Mouse (Mus musculus): ENCODE results near the gene Rpia.
"Not testable (repeated sequence)": the region's sequence is repeated elsewhere in the genome, so short reads cannot be mapped to it uniquely, and the experiment has no call there.

The Rpia gene

DNA sequence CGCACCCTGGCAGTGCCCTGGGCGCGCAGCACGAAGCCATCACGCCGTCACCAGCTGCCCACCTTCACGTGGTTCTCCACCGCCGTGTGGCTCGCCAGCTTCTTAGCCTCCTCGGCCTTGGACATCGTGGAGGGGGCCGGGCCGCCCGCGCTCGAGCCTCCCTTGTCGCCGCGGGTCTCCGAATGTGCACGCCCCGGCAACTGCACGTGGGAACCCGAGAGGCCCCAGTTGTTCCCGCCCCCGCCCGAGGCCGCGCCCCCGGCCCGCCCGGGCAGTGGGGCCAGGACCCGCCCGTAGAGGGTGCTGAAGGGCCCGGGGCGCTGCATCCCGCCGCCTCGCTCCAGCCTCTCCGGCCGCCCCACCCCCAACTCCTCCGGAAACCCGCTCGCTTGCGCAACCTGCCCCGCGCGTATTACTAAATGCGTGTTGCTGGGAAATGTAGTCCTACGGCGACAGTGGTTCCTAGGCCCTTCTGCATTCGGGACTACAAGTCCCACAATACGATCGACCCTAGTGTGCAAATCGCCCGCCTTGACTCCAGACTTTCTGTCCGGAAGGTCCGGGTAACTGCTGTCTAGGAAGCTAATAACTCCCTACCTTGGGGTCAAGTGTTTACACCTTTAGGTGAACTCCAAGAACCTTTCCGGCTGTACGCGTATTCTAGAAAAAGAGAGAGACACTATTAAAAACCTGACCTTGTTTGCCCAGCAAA lies at the start of gene Rpia:
TSS of gene Rpia (minus strand) at position 409 of the 712 bp plus-strand sequence.
- peak; percentile 96 for DNase-seq (ENCODE audit: low read depth, low spot score)

DNA sequence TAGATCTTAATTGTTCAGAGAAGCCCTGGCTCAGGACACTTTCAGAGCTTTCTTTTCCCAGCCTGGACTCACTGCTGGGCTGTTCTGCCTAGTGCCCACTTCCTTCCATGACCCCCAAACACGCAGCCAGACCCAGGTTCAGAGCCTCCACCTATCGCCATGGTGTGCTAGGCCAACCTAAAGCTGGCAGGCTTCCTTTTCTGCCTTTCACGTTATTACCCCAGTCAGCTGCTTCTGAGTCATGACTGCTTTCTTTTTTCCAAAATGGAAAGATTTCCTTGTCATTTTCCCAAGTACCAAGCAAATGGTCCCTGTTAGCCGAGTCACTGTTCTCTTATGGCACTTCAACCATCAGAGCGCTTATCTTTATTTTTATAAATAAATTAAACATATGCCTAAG lies 48.2 kb upstream of the Rpia start:
- DNase-seq (ENCODE audit: low read depth, low spot score), result no peak

DNA sequence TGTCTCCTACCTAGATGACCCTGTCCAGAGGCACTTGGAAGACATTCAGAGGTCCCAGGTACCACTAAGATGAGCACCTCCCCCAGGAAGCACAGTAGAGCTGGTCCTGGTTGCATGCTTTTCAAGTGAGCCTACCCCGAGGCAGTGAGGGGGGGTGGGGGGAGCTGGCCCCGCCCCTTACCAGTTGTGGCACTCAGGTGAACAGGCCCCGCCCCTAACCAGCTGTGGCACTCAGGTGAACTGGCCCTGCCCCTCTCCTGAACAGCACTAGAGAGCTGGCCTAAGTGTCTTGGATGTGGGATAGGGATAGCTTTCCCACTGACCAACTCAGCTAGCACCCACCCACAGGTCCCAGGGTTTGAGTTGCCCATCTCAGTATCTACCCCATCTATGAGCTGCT lies 46.5 kb upstream of the Rpia start:
- no peak for DNase-seq (ENCODE audit: low read depth, low spot score)

DNA sequence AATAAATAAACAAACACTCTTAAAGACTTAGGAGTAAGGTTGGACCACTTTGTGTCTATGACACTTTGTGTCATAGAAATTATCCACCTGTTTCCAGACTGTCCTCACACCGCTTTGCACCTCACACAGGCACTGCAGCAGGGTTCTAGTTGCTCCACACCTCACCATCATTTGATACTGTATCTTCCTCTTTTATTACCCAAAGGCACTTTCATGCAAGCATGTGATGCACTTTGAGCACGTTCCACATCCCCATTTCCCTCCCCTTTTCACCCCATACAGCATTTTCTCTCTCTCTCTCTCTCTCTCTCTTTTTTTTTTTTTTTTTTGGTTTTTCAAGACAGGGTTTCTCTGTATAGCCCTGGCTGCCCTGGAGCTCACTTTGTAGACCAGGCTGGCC lies 45.3 kb upstream of the Rpia start:
- DNase-seq (ENCODE audit: low read depth, low spot score), result no peak

GRCm38 (mm10) chr6:70831179-70831839 lies 39.3 kb upstream of the Rpia start:
- DNase-seq (ENCODE audit: low read depth, low spot score), result no peak

GRCm38 (mm10) chr6:70830552-70830951 lies 38.5 kb upstream of the Rpia start:
- no peak for DNase-seq (ENCODE audit: low read depth, low spot score)

GRCm38 (mm10) chr6:70829451-70829850 lies 37.4 kb upstream of the Rpia start:
- no peak for DNase-seq (ENCODE audit: low read depth, low spot score)

DNA sequence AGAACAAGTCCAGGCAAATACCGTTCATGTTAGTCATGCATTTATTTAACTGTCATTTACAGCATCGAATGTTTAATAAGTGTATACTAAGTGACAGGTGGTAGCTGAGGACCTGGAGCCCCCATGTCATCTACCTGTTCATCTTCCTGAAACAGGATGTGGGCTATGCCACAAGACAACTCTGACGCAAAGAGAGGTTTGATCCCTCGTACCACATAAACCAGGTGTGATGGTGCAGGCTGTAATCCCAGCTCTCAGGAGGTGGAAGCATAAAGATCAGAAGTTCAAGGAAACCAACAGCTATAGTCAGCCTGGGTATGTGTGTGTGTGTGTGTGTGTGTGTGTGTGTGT lies 32.9 kb upstream of the Rpia start:
- DNase-seq (ENCODE audit: low read depth, low spot score), result peak; percentile 87

- peak; percentile 84 for DNase-seq (ENCODE audit: low read depth, low spot score)
These were observed 32.3 kb upstream of the Rpia start for GRCm38 (mm10) chr6:70824085-70824986.

DNA sequence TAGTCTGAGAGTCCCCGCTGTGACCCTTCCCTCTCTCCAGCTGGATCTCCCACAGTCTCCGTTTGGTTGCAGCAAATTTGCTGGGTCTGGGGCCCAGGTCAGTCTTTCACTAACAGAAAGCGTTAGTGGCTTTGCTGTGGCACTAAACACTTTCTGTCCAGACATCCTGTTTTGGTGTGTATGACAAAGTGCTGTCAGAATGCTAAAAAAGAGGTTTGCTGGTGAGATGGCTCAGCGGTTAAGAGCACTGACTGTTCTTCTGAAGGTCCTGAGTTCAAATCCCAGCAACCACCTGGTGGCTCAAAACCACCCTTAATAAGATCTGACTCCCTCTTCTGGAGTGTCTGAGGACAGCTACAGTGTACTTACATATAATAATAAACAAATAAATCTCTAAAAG lies 31.2 kb upstream of the Rpia start:
- DNase-seq (ENCODE audit: low read depth, low spot score), result not testable (repeated sequence)

GRCm38 (mm10) chr6:70822386-70822910 lies 30.4 kb upstream of the Rpia start:
- no peak for DNase-seq (ENCODE audit: low read depth, low spot score)

GRCm38 (mm10) chr6:70821566-70821965 lies 29.5 kb upstream of the Rpia start:
- no peak for DNase-seq (ENCODE audit: low read depth, low spot score)

DNA sequence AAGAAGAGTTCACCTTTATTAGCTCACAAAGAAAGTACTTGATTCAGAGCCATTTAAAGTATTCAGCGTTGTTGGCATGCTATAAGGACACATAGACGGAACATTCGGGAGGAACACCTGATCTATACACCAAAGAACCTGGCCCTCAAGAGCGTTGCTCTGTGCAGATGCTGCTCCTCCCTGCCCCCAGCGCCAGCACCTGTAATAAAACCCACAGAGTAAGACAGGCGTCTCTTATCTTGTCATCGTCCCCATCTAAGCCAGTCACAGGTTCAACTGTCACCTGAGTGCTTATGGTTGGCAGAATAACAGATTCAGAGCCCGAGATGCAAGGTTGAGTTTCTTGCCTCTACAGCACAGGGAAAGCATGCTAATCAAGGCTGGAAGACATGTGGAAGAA lies 23.4 kb upstream of the Rpia start:
- DNase-seq (ENCODE audit: low read depth, low spot score), result peak; percentile 41

DNA sequence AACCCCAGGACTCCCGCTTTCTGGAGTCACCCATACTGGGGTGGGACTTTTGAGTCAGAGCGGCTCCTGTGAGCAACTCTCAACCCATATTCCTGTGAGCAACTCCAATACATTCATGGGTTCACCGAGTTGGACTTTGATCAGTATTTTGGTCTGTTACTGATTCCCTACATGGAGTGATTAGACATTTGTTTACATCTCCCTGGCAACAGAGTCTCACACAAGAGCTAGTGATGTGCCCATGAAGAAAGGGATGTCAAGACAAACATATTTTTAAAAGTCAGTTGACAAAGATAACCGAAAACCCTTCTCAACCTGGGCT lies 22.6 kb upstream of the Rpia start:
- DNase-seq (ENCODE audit: low read depth, low spot score), result peak; percentile 29

GRCm38 (mm10) chr6:70813921-70814628 lies 22.0 kb upstream of the Rpia start:
- DNase-seq (ENCODE audit: low read depth, low spot score), result peak; percentile 71

DNA sequence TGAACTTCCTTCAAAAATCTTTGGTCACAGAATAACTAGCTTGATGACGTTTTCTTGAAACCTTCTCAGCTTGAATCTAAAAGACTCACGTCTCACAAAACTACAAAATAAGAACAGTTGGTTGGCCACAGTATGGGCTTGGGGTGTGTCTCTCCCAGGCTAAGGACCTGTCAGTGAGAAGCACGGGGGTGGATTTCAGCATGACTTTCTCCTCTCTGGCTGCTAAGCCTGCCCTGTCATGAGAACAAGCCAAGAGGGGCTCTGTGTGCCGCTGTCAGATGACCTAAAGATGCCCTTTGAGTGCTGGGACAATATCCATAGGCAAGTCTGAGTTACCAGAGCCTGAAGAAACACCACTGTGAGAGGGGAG lies 20.5 kb upstream of the Rpia start:
- no peak for DNase-seq (ENCODE audit: low read depth, low spot score)

GRCm38 (mm10) chr6:70811557-70812525 lies 19.8 kb upstream of the Rpia start:
- peak; percentile 90 for DNase-seq (ENCODE audit: low read depth, low spot score)

GRCm38 (mm10) chr6:70810524-70810923 lies 18.5 kb upstream of the Rpia start:
- no peak for DNase-seq (ENCODE audit: low read depth, low spot score)

DNA sequence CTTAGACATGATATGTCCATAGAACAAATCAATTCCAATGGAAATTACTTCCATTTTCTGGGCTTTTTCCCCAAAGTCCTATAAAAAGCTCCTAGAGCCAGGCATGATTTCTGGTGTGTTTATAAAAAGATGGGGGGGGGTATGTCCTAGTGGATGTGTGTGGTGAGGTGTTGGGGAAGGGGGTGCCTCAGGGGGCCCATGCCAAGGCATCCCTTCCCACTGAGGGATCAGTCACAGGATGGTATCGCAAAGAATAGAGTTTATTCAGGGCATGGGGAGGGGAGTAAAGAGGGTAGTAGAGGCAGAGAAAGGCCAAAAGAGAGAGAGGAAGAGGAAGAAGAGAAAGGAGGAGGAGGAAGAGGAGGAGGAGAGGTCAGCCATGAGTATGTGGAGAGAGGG lies 14.5 kb upstream of the Rpia start:
- DNase-seq (ENCODE audit: low read depth, low spot score), result no peak

GRCm38 (mm10) chr6:70805820-70806513 lies 13.9 kb upstream of the Rpia start:
- peak; percentile 86 for DNase-seq (ENCODE audit: low read depth, low spot score)
